Mouse (Mus musculus) cerebellum, adult 2 months (tissue): Measurements from ENCODE around the gene Olfr691.

ENCODE experiments used
- CTCF ChIP-seq: fragments of 200-500 bp; IDR thresholded peaks from 2 replicates; pipeline ENCODE4 v1.5.1; 2011; ENCODE audit warnings: low read depth, mild to moderate bottlenecking, control low read depth, low read length, moderate library complexity, borderline replicate concordance; ENCODE audit not compliant: insufficient read depth
- POLR2A ChIP-seq: fragments of 200-500 bp; IDR thresholded peaks from 2 replicates; pipeline ENCODE4 v1.6.1; 2011; ENCODE audit warnings: low read length, control low read depth, borderline replicate concordance; ENCODE audit not compliant: insufficient read depth

DNA sequence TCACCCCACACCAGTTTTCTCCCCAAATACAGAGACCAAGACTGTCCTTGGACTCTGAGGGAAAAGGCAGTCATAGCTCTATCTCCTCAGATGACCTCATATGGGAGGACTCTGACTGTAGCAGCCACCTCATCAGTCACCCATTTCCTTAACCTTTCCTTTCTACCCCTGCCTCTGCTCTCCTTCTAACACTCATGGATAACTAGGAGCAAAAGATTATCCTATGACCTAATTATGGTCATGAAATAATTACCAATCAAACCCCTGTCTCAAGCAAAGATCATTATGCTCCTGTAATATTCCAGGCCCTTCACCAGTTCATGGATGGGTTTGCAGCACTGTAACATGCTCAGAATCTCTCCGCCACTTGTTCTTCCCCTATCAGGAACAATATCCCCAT is 25.9 kb upstream of the Olfr691 start, which contains the start of gene Olfr692:
- no peak for TF ChIP-seq POLR2A
- no peak for TF ChIP-seq CTCF
